In genomic region chr3:68494296-68495095, GRCm38 (mm10) we compare ENCODE assay signal across 8 mouse cellular contexts.
DNase-seq lines count a peak whose midpoint lies in the region; ATAC-seq and TF ChIP-seq lines count a peak whose summit lies in the region.

No protein-coding gene starts in this region.

- H3K9ac ChIP-seq in forebrain, embryonic 14.5 days (ENCODE audit: low read length) = peak overlapping the region; percentile 69
- H3K9ac ChIP-seq in hindbrain, embryonic 14.5 days = peak overlapping the region; percentile 79
- H3K9ac ChIP-seq in liver, embryonic 15.5 days = peak overlapping the region; percentile 40; the same call in 1 of the 2 replicates
- peak overlapping the region; percentile 71 for H3K9ac ChIP-seq in neural tube, embryonic 15.5 days (replicated peaks)

- DNase-seq in thymus, postnatal 4 days = peak; percentile 14
- DNase-seq in thymus, postnatal 14 days = no peak
- peak; percentile 21 to 51 for DNase-seq in cerebellum, adult 2 months
- DNase-seq in forebrain, embryonic 14.5 days (ENCODE audit: low spot score) = peak; percentile 43
- DNase-seq in hindbrain, embryonic 14.5 days (ENCODE audit: low spot score) = no peak
- no peak for DNase-seq in natural killer cell, adult 2 months (ENCODE audit: low spot score in 2 of 2)

- no peaks in the 10 kb centered on the region for H3K36me3 ChIP-seq in forebrain, embryonic 14.5 days (ENCODE audit: control insufficient read depth, insufficient read depth, low read length)
- H3K36me3 ChIP-seq in hindbrain, embryonic 14.5 days (replicated peaks; ENCODE audit: control insufficient read depth, insufficient read depth) = no peaks in the 10 kb centered on the region
- no peaks in the 10 kb centered on the region for H3K36me3 ChIP-seq in liver, embryonic 15.5 days (replicated peaks)
- H3K36me3 ChIP-seq in neural tube, embryonic 15.5 days = no peaks in the 10 kb centered on the region

- TF ChIP-seq POLR2A in cerebellum, adult 2 months (IDR thresholded peaks at IDR 0.05; ENCODE audit: borderline replicate concordance, insufficient read depth, low read length) = no peak

- H3K27ac ChIP-seq in cerebellum, adult 2 months (ENCODE audit: insufficient read depth, low read length) = no peak overlapping the region
- H3K27ac ChIP-seq in forebrain, embryonic 14.5 days (ENCODE audit: low read depth, low read length) = peak overlapping the region; percentile 58
- peak overlapping the region; percentile 82 for H3K27ac ChIP-seq in hindbrain, embryonic 14.5 days
- H3K27ac ChIP-seq in liver, embryonic 15.5 days (replicated peaks) = no peak overlapping the region
- H3K27ac ChIP-seq in neural tube, embryonic 15.5 days (replicated peaks) = peak overlapping the region; percentile 86

- TF ChIP-seq CTCF in cerebellum, adult 2 months (IDR thresholded peaks at IDR 0.05; ENCODE audit: borderline replicate concordance, insufficient read depth, low read depth, low read length) = no peak

- peak overlapping the region; percentile 77 for H3K4me3 ChIP-seq in cerebellum, adult 2 months (replicated peaks; ENCODE audit: insufficient read depth, low read depth, low read length)
- peak overlapping the region; percentile 63 for H3K4me3 ChIP-seq in forebrain, embryonic 14.5 days (ENCODE audit: low read depth, low read length)
- H3K4me3 ChIP-seq in hindbrain, embryonic 14.5 days (replicated peaks; ENCODE audit: low read length) = peak overlapping the region; percentile 75
- H3K4me3 ChIP-seq in liver, embryonic 15.5 days (replicated peaks) = peak overlapping the region; percentile 65
- H3K4me3 ChIP-seq in neural tube, embryonic 15.5 days (replicated peaks) = peak overlapping the region; percentile 81

- H3K4me1 ChIP-seq in cerebellum, adult 2 months (ENCODE audit: control insufficient read depth, insufficient read depth, low read length) = peaks cover 2% of the 10 kb centered on the region; the same call in 1 of the 2 replicates
- H3K4me1 ChIP-seq in forebrain, embryonic 14.5 days (ENCODE audit: control insufficient read depth, insufficient read depth, low read length) = peaks cover 9% of the 10 kb centered on the region; the same call in 1 of the 2 replicates
- H3K4me1 ChIP-seq in hindbrain, embryonic 14.5 days (replicated peaks; ENCODE audit: control insufficient read depth, insufficient read depth, low read length) = 0 out of 2 replicates have a peak, but pooled peaks cover 4% of the 10 kb centered on the region
- H3K4me1 ChIP-seq in liver, embryonic 15.5 days (replicated peaks) = peaks cover 40% of the 10 kb centered on the region
- peaks cover 38% of the 10 kb centered on the region for H3K4me1 ChIP-seq in neural tube, embryonic 15.5 days

- H3K27me3 ChIP-seq in cerebellum, adult 2 months (ENCODE audit: control insufficient read depth, insufficient read depth, low read length) = no peaks in the 10 kb centered on the region
- no peaks in the 10 kb centered on the region for H3K27me3 ChIP-seq in forebrain, embryonic 14.5 days (replicated peaks; ENCODE audit: control insufficient read depth, insufficient read depth, low read length)
- 0 out of 2 replicates have a peak, but pooled peaks cover 4% of the 10 kb centered on the region for H3K27me3 ChIP-seq in hindbrain, embryonic 14.5 days (ENCODE audit: control insufficient read depth, insufficient read depth, low read length)
- peaks cover 65% of the 10 kb centered on the region for H3K27me3 ChIP-seq in liver, embryonic 15.5 days
- H3K27me3 ChIP-seq in neural tube, embryonic 15.5 days (replicated peaks) = 0 out of 2 replicates have a peak, but pooled peaks cover 5% of the 10 kb centered on the region

- no peaks in the 10 kb centered on the region for H3K9me3 ChIP-seq in forebrain, embryonic 14.5 days (replicated peaks; ENCODE audit: control insufficient read depth, low read length)
- H3K9me3 ChIP-seq in hindbrain, embryonic 14.5 days (ENCODE audit: control insufficient read depth, low read length) = no peaks in the 10 kb centered on the region
- no peaks in the 10 kb centered on the region for H3K9me3 ChIP-seq in liver, embryonic 15.5 days (replicated peaks)
- H3K9me3 ChIP-seq in neural tube, embryonic 15.5 days (replicated peaks) = no peaks in the 10 kb centered on the region

- H3K4me2 ChIP-seq in forebrain, embryonic 14.5 days (ENCODE audit: low read length) = peak overlapping the region; percentile 99
- peak overlapping the region; percentile 99 for H3K4me2 ChIP-seq in hindbrain, embryonic 14.5 days (replicated peaks)
- H3K4me2 ChIP-seq in liver, embryonic 15.5 days = peak overlapping the region; percentile 91
- peak overlapping the region; percentile 93 for H3K4me2 ChIP-seq in neural tube, embryonic 15.5 days

- peak; percentile 49 for ATAC-seq in forebrain, embryonic 14.5 days
- peak; percentile 0 for ATAC-seq in hindbrain, embryonic 14.5 days (ENCODE audit: low FRiP score)
- no peak for ATAC-seq in liver, embryonic 15.5 days (ENCODE audit: insufficient read depth)
- ATAC-seq in neural tube, embryonic 15.5 days (ENCODE audit: low FRiP score) = peak; percentile 39

- under 1% methylated on average over 68 of the region's 68 CpGs for WGBS in cerebellum, adult 2 months
- under 1% methylated on average over 68 of the region's 68 CpGs for WGBS in forebrain, embryonic 14.5 days
- WGBS in hindbrain, embryonic 14.5 days = under 1% methylated on average over 60 of the region's 68 CpGs
- WGBS in liver, embryonic 15.5 days (ENCODE audit: insufficient replicate concordance) = under 1% methylated on average over 68 of the region's 68 CpGs
- under 1% methylated on average over 68 of the region's 68 CpGs for WGBS in neural tube, embryonic 15.5 days

Comparison
In these comparisons a context has a peak if more than half of its experiments do, and no peak if none do; other contexts are left out.
1. DNase-seq: peak in thymus, postnatal 4 days (single experiment), cerebellum, adult 2 months (2 of 2) and forebrain, embryonic 14.5 days (single experiment); none in thymus, postnatal 14 days (single experiment), hindbrain, embryonic 14.5 days (single experiment) and natural killer cell, adult 2 months (0 of 2).
2. H3K27ac ChIP-seq: peak in forebrain, embryonic 14.5 days (single experiment), hindbrain, embryonic 14.5 days (single experiment) and neural tube, embryonic 15.5 days (single experiment); none in cerebellum, adult 2 months (single experiment) and liver, embryonic 15.5 days (single experiment).
3. Peak in every context shown above with its lines, with median percentiles within 50 percentile points of each other: H3K4me3 ChIP-seq, H3K4me2 ChIP-seq and H3K9ac ChIP-seq.